Mouse (Mus musculus) kidney, embryonic 16.5 days (tissue): ENCODE measurements around the gene Clcn1. TPM values are rescaled to one million over a fixed set of nuclear protein-coding genes. Genes with fewer than 3 reads are reported as not detected.
A peak's percentile ranks its signal among the peaks of the same experiment; 100 is the strongest.

ENCODE experiments used
- ATAC-seq: fragments of 200-750 bp; cut with Nextera tagmentation; 2 replicates; pipeline ENCODE4 v1.8.0; 2017; ENCODE audit warnings: moderate TSS enrichment; ENCODE audit not compliant: low FRiP score, low TSS enrichment
- H3K27ac ChIP-seq: fragments of 300-500 bp; sonication (generic); 2 replicates; pipeline ENCODE4 v1.5.1; 2014; ENCODE audit warnings: low read length
- H3K27me3 ChIP-seq: fragments of 300-500 bp; sonication (generic); 2 replicates; pipeline ENCODE4 v1.6.1; 2014; ENCODE audit warnings: low read length, control low read depth, mixed read lengths; ENCODE audit not compliant: insufficient read depth
- H3K36me3 ChIP-seq: fragments of 300-500 bp; sonication (generic); 2 replicates; pipeline ENCODE4 v1.6.1; 2014; ENCODE audit warnings: low read length, control low read depth, mixed read lengths; ENCODE audit not compliant: insufficient read depth
- H3K4me1 ChIP-seq: fragments of 300-500 bp; sonication (generic); 2 replicates; pipeline ENCODE4 v1.6.1; 2014; ENCODE audit warnings: low read length, control low read depth, mixed read lengths; ENCODE audit not compliant: insufficient read depth
- H3K4me2 ChIP-seq: fragments of 300-500 bp; sonication (generic); replicated peaks from 2 replicates; pipeline ENCODE4 v1.6.1; 2014; ENCODE audit warnings: low read depth, low read length
- H3K4me3 ChIP-seq: fragments of 300-500 bp; sonication (generic); 2 replicates; pipeline ENCODE4 v1.5.1; 2014; ENCODE audit warnings: mild to moderate bottlenecking, low read length
- H3K9ac ChIP-seq: fragments of 300-500 bp; sonication (generic); replicated peaks from 2 replicates; pipeline ENCODE4 v1.6.1; 2014; ENCODE audit warnings: low read length
- H3K9me3 ChIP-seq: fragments of 300-500 bp; sonication (generic); 2 replicates; pipeline ENCODE4 v1.6.1; 2016; ENCODE audit warnings: low read length, control low read depth
- WGBS: fragments of 180-500 bp; shearing (Covaris S2); extraction: QIAGEN DNeasy Blood & Tissue Kit; methylation state at CpG from one replicate; pipeline ENCODE4 v1.1.7; 2014; 5-methylcytosine and 5-hydroxymethylcytosine counted together
- polyA plus RNA-seq: library from polyadenylated mRNA; unstranded; fragments of >200 nt; fragmentation: Nextera tagmentation; extraction: Ambion mirVana; gene quantifications from 2 replicates; pipeline ENCODE4 v1.2.1, GENCODE M21; 2015

Clcn1 gene
- polyA plus RNA-seq, 1 experiment from 2014 or later, result 0.29 TPM

DNA sequence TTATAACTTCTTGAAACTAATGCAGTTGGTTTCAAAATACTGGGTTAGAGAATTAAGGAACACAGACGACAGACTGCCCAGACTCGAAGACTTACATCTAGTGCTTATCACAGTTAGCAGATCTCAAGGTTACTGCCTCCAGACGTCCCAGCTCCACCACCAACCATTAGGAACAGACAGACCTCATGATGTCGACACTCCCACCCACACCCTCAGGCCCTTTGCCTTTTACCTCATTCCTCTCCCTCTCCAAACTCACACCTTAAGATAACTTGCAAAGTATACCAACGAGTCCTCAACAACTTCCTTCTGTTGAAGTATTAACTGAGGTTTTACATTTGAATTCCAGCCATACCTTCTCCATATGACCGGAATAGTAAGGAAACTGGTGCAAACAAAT lies 26.1 kb upstream of the Clcn1 start:
- Histone ChIP-seq H3K27me3 (no peaks in the 10 kb centered on the region), H3K4me2 (no peak overlapping the region), H3K9ac (no peak overlapping the region), H3K36me3 (no peaks in the 10 kb centered on the region), H3K27ac (no peak overlapping the region), H3K4me3 (no peak overlapping the region), H3K9me3 (no peaks in the 10 kb centered on the region), H3K4me1 (peaks cover 5% of the 10 kb centered on the region; the same call in 1 of the 2 replicates)
- 55% methylated on average over 6 of the region's 6 CpGs for WGBS
- ATAC-seq, result no peak

DNA sequence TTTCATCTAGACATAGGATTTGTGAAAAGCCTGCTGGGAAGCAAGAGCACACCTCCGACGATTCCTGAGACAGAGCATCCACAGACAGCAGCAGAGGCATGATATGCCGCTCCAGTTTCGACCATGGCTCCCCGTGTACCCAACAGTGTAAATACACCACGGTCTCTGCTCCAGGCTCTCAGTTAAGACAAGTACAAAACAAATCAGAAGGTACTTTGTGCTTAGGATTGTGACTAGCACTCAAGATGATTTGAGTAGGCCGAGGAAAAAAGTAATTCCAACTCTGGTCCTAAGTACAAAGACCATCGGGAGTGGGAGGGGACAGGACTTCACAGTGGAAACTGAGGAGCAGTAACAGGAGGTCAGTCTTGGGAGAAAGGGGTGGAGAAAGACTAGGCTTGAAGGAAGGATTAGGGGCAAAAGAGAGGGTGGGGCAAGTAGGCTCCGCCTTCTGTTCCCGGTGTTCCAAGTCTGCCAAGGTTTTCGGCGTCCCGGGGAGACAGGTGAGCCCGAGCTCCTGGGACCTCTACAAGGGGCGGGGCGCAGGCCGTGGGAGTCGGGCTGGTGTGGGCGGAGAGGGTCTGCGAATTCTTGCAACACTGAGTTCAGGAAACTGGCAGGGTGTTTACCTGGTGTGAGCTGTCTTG lies 24.8 kb upstream of the Clcn1 start, which contains the start of gene Tmem139:
Gene Tmem139, plus strand, starts transcription at position 447 of the 647 bp plus-strand sequence.
- Histone ChIP-seq H3K27ac (no peak within 1 kb of the TSS), H3K4me1 (peaks cover 5% of the 10 kb centered on the region; the same call in 1 of the 2 replicates), H3K9ac (peak within 1 kb of the TSS; percentile 48), H3K36me3 (no peaks in the 10 kb centered on the region), H3K27me3 (no peaks in the 10 kb centered on the region), H3K9me3 (no peaks in the 10 kb centered on the region), H3K4me2 (peak within 1 kb of the TSS; percentile 51), H3K4me3 (peak within 1 kb of the TSS; percentile 38)
- no peak for ATAC-seq
- 17% methylated on average over 20 of the region's 20 CpGs for WGBS

DNA sequence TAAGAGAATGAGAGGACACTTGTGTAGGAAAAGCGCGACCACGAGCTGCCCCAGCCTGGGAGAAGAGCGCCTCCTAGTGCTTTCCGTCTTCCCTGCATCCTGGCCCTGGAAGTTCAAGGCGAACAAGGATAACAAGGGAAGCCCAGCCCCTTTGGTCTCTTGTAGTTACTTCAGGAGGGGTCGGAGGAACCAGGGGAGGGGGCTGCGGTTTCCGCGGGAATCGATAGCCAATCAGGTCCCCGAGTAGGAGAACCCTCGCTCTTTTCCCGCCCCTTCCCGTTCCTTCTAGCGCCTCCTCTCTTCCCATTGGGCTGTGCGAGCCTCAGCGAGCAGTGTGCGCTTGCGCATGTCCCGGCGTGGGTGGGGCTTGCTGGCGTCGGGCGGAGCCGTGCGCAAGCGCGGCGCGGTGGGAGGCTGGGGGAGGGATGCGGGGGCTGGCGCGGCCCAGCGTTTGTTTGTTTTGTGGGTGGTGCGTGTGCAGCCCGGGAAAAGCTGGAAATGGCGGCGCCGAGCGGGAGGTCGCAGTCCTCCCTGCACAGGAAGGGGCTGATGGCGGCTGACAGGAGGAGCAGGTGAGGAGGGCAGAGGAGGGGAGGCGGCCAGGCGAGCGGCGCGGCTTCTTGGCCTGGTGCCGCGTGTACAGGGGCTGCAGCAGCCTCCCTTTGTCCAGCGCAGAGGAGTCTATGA lies 21.7 kb upstream of the Clcn1 start, which contains the start of gene Casp2:
Gene Casp2, plus strand, starts transcription at position 360 of the 687 bp plus-strand sequence.
- H3K27ac ChIP-seq, result peak within 1 kb of the TSS; percentile 92
- peak within 1 kb of the TSS; percentile 83 for H3K4me3 ChIP-seq
- WGBS, result under 1% methylated on average over 48 of the region's 51 CpGs
- peaks cover 6% of the 10 kb centered on the region for H3K4me1 ChIP-seq
- peaks cover 26% of the 10 kb centered on the region for H3K36me3 ChIP-seq
- peak; percentile 99 for ATAC-seq
- peak within 1 kb of the TSS; percentile 91 for H3K9ac ChIP-seq
- H3K27me3 ChIP-seq, result no peaks in the 10 kb centered on the region
- peak within 1 kb of the TSS; percentile 66 for H3K4me2 ChIP-seq
- no peaks in the 10 kb centered on the region for H3K9me3 ChIP-seq

DNA sequence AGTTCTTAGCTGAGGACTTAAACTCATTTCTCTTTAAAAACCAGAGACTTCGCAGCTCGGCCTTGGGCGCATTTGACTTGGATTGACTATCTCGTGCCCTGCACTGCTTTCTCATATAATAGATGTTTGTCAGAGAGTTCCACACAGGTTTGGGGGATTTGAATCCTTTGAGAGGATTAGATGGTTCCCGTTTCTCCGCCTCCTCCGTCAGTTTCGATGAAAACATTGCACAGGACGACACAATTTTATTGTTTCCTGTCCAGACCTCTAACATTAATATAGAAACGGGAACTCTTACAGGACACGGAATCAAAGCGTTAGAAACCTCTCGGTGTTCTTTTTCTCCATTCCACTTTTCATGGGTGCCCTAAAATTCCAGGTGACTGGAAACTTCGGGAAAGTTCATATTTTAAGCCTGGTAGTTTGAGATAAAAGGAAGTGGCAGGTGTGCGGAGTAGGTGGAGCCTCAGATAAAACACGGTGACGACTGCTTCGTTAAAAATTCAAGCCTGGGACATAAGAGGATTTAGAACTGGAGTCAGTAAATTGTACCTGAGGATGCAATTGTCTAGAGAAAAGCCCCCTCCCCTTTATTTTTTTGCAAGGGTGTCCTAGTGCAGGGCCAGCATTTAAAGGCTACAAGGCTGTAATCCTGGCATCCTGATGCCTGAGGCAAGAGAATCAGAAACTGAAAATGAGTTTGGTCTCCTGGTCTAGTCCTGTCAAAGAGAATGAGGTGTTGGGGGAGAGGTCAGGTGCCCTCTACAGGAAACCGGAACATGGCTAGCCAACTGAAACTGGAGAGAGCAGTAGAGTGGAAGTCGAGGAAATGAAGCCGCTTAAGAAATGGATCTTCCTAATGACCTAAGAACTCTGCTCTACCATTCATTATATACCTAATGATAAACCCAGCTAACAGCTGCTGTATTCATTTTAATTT lies 20.8 kb upstream of the Clcn1 start:
- ATAC-seq, result no peak

DNA sequence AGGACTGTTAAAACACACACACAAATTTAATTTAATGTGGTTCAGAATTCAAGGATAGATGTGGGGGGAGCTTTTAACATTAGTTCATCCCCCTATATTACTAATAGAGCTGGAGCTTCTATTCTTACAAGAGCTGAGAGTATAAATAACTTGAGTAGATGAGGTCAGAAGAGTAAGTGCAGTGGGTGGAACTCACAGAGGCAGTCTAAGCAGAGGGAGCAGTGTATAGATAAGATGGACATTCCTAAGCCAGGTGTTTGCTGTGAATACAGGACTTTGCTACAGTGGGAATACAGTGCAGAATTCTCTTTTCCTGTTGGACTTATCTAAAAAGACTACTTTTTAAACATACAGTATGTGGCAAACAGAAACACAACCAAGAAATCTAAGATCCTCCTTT lies 15.7 kb upstream of the Clcn1 start:
- Histone ChIP-seq H3K4me3 (no peak overlapping the region), H3K9me3 (no peaks in the 10 kb centered on the region), H3K27ac (no peak overlapping the region), H3K4me2 (no peak overlapping the region), H3K36me3 (peaks cover 70% of the 10 kb centered on the region), H3K4me1 (peaks cover 4% of the 10 kb centered on the region; the same call in 1 of the 2 replicates), H3K27me3 (no peaks in the 10 kb centered on the region), H3K9ac (no peak overlapping the region)
- ATAC-seq, result no peak

More for the DNA sequence above, 20.8 kb upstream of the Clcn1 start:
- Histone ChIP-seq H3K27me3 (no peaks in the 10 kb centered on the region), H3K9me3 (no peaks in the 10 kb centered on the region), H3K4me3 (peak overlapping the region; percentile 83), H3K27ac (peak overlapping the region; percentile 92), H3K36me3 (peaks cover 33% of the 10 kb centered on the region), H3K4me1 (peaks cover 6% of the 10 kb centered on the region), H3K9ac (peak overlapping the region; percentile 91), H3K4me2 (peak overlapping the region; percentile 66)
- WGBS, result under 1% methylated on average over 21 of the region's 21 CpGs

DNA sequence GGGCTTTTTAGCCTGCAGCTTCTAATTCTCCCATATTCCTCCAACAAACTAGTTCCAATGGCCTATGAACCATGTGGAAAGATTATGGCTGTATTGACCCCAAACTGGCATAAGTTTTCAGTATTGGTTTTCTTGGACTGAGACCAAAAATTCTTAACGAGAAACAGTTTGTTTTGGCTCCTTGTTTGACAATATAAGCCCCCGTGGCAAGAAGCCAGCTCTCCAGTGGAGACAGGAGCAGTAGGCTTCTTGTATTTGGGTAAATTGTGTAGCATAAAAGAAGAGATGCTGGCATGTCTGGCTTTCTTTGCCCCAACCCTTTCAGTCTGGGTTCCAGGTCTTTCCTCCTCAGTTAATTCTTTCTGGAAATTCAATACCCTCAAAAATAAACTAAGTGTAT lies 10.3 kb upstream of the Clcn1 start:
- H3K4me2 ChIP-seq, result no peak overlapping the region
- H3K4me3 ChIP-seq, result no peak overlapping the region
- ATAC-seq, result no peak
- H3K27me3 ChIP-seq, result no peaks in the 10 kb centered on the region
- H3K4me1 ChIP-seq, result no peaks in the 10 kb centered on the region
- peaks cover 75% of the 10 kb centered on the region for H3K36me3 ChIP-seq
- no peak overlapping the region for H3K9ac ChIP-seq
- no peaks in the 10 kb centered on the region for H3K9me3 ChIP-seq
- H3K27ac ChIP-seq, result no peak overlapping the region
- 46% methylated on average over 2 of the region's 2 CpGs for WGBS

DNA sequence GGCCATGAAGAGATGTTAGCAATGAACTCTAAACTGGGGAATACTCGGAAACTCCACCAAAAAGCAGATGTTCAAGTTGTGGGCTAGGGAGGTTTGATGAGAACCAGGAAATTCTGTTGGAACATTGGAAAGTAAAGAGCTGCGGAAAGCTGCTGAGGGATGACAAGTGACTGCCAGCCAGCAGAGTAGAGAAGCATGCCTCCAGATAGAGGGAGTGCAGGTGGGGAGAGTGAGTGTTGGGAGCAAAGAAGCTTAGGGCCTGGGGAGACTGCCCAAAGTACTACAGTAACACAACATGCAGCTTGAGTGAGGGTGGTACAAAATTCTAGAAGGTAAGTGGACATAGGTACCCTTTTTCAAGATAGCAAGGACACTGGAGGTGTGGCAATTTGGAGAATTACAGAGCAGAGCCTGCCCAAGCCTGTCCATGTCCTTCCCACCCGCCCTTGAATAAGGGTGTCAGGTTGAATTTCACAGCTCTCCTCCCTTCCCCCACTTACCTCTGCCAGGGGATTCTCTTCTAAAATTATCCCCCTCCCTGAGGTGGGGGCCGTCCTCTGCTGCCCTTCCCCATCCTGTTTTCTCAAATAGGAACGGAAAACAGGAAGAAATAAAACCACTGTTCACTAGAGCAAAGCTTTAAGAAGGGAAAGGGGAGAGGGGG lies 3.5 kb upstream of the Clcn1 start:
- no peaks in the 10 kb centered on the region for H3K27me3 ChIP-seq

DNA sequence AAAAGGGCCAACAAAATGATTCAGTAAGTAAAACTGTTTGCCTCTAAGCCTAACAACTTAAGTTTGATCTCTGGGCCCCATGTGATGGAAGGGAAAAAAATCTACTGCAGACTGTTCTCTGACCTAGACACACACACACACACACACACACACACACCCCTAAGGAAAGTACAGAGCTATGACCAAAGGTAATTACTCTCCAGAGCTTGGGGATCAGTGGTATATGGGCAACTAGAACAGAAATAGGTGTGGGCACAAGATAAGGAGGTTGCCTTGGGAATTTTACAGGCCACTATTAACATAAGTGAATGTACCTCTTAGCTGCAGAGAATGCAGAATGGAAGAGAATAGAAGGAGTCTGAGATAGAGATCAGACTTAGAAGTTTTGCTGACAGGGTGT lies 1.1 kb downstream of the Clcn1 start:
- Histone ChIP-seq H3K27me3 (no peaks in the 10 kb centered on the region), H3K36me3 (peaks cover 8% of the 10 kb centered on the region; the same call in 1 of the 2 replicates), H3K9ac (no peak overlapping the region), H3K4me2 (no peak overlapping the region), H3K4me1 (no peaks in the 10 kb centered on the region), H3K4me3 (no peak overlapping the region), H3K27ac (no peak overlapping the region), H3K9me3 (no peaks in the 10 kb centered on the region)
- no peak for ATAC-seq

More for the DNA sequence above, 3.5 kb upstream of the Clcn1 start:
- Histone ChIP-seq H3K4me1 (no peaks in the 10 kb centered on the region), H3K4me2 (no peak overlapping the region), H3K4me3 (no peak overlapping the region), H3K36me3 (peaks cover 37% of the 10 kb centered on the region), H3K27ac (no peak overlapping the region), H3K9me3 (no peaks in the 10 kb centered on the region), H3K9ac (no peak overlapping the region)
- peak; percentile 42; the same call in 1 of the 2 replicates for ATAC-seq
- 72% methylated on average over 5 of the region's 5 CpGs for WGBS

DNA sequence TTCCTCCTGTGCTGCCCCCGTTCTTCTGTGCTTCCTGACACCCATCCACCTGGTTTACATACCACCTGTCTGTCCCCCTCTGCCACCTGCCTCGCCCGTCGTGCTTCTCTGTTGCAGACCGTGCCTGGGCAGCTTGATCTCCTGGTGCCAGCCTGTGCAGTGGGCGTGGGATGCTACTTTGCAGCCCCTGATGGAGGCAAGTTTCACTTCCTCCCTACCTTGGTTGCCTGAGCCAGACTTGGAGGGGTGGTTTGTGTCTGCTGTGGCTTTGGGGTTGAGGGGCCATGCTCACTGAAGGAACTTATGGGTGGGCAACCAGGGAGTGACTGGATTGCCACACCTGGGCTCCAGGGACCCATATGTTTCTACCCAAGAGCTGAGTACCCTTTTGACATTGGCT lies 6.8 kb downstream of the Clcn1 start:
- H3K4me3 ChIP-seq, result no peak overlapping the region
- 93% methylated on average over 6 of the region's 6 CpGs for WGBS
- H3K9ac ChIP-seq, result no peak overlapping the region
- H3K27ac ChIP-seq, result no peak overlapping the region
- no peaks in the 10 kb centered on the region for H3K4me1 ChIP-seq
- ATAC-seq, result no peak
- no peaks in the 10 kb centered on the region for H3K9me3 ChIP-seq
- no peak overlapping the region for H3K4me2 ChIP-seq
- H3K36me3 ChIP-seq, result no peaks in the 10 kb centered on the region
- H3K27me3 ChIP-seq, result no peaks in the 10 kb centered on the region
